Comparison of ENCODE assay signal across 8 mouse cellular contexts in genomic region chr19:37175436-37175805, GRCm38 (mm10). TPM values are rescaled to one million over a fixed set of nuclear protein-coding genes. Genes with fewer than 3 reads are reported as not detected.
DNase-seq lines count a peak whose midpoint lies in the region; ATAC-seq and TF ChIP-seq lines count a peak whose summit lies in the region.

No protein-coding gene starts in this region.

- H3K36me3 ChIP-seq in MEL (ENCODE audit: control insufficient read depth in 1 of 2, insufficient read depth in 2 of 2, low read length in 2 of 2), result peaks cover 0 to 2% of the 10 kb centered on the region in 2 experiments; a peak in 1 of 4 replicates
- H3K36me3 ChIP-seq in limb, embryonic 12.5 days, result no peaks in the 10 kb centered on the region

- no peaks in the 10 kb centered on the region for H3K27me3 ChIP-seq in MEL (ENCODE audit: control insufficient read depth in 1 of 2, insufficient read depth in 2 of 2, low read length in 2 of 2)
- H3K27me3 ChIP-seq in limb, embryonic 12.5 days, result peaks cover 43% of the 10 kb centered on the region

- no peaks in the 10 kb centered on the region for H3K9me3 ChIP-seq in MEL (replicated peaks; ENCODE audit: insufficient read depth, low read length)
- H3K9me3 ChIP-seq in limb, embryonic 12.5 days, result no peaks in the 10 kb centered on the region

- peak overlapping the region; percentile 53 for H3K9ac ChIP-seq in MEL (ENCODE audit: control insufficient read depth, low read depth, low read length, poor library complexity, severe bottlenecking)
- H3K9ac ChIP-seq in limb, embryonic 12.5 days (replicated peaks), result peak overlapping the region; percentile 67; the same call in 1 of the 2 replicates

- TF ChIP-seq CTCF in MEL (IDR thresholded peaks at IDR 0.05 in 2 of 3, conservative IDR thresholded peaks at IDR 0.05 in 1 of 3; ENCODE audit: control insufficient read depth in 1 of 3, insufficient read depth in 1 of 3, low read depth in 2 of 3, low read length in 3 of 3, poor library complexity in 1 of 3, severe bottlenecking in 1 of 3), result no peak
- TF ChIP-seq CTCF in embryonic fibroblast, embryonic 13.5 days (IDR thresholded peaks at IDR 0.05; ENCODE audit: borderline replicate concordance, insufficient read depth, low read length), result no peak
- no peak for TF ChIP-seq CTCF in olfactory bulb, adult 2 months (IDR thresholded peaks at IDR 0.05; ENCODE audit: insufficient read depth, low read depth, low read length)

- 4% methylated on average over 12 of the region's 12 CpGs for whole genome bisulfite sequencing in limb, embryonic 12.5 days
- under 1% methylated on average over 12 of the region's 12 CpGs for WGBS in olfactory bulb, adult 2 months

- peak overlapping the region; percentile 17 for H3K27ac ChIP-seq in MEL (ENCODE audit: control insufficient read depth, low read depth, low read length)
- H3K27ac ChIP-seq in embryonic fibroblast, embryonic 13.5 days (ENCODE audit: insufficient read depth, low read length), result peak overlapping the region; percentile 66
- no peak overlapping the region for H3K27ac ChIP-seq in limb, embryonic 12.5 days
- H3K27ac ChIP-seq in olfactory bulb, adult 2 months (ENCODE audit: insufficient read depth, low read depth, low read length), result peak overlapping the region; percentile 98

- H3K4me3 ChIP-seq in MEL (ENCODE audit: control insufficient read depth in 1 of 2, insufficient read depth in 1 of 2, low read depth in 2 of 2, low read length in 2 of 2), result peak overlapping the region; percentile 80 to 91
- peak overlapping the region; percentile 75 for H3K4me3 ChIP-seq in embryonic fibroblast, embryonic 13.5 days (ENCODE audit: insufficient read depth, low read length)
- peak overlapping the region; percentile 65 for H3K4me3 ChIP-seq in limb, embryonic 12.5 days (replicated peaks)
- H3K4me3 ChIP-seq in olfactory bulb, adult 2 months (ENCODE audit: insufficient read depth, low read depth, low read length), result peak overlapping the region; percentile 95

- ATAC-seq in limb, embryonic 12.5 days (ENCODE audit: insufficient number of reproducible peaks, insufficient read depth, low FRiP score, low TSS enrichment, low read depth), result no peak

- H3K79me2 ChIP-seq in MEL (ENCODE audit: control insufficient read depth, insufficient read depth, low read length, poor library complexity), result no peaks in the 10 kb centered on the region; the same call in 1 of the 2 replicates

- no peak for TF ChIP-seq POLR2A in MEL (IDR thresholded peaks at IDR 0.05; ENCODE audit: control insufficient read depth in 1 of 2, insufficient read depth in 1 of 2, low read depth in 1 of 2, low read length in 2 of 2, poor library complexity in 1 of 2)
- no peak for TF ChIP-seq POLR2A in embryonic fibroblast, embryonic 13.5 days (IDR thresholded peaks at IDR 0.05; ENCODE audit: low read depth, low read length)
- TF ChIP-seq POLR2A in olfactory bulb, adult 2 months (IDR thresholded peaks at IDR 0.05; ENCODE audit: insufficient read depth, low read depth, low read length), result no peak

- peak; percentile 42 to 54 for DNase-seq in kidney, postnatal 4 days
- no peak for DNase-seq in kidney, adult 18-20 months
- DNase-seq in MEL (ENCODE audit: low read depth, low spot score), result no peak
- DNase-seq in spleen, postnatal 14 days (ENCODE audit: low spot score in 2 of 2), result no peak
- DNase-seq in embryo, embryonic 10.5 days (ENCODE audit: low spot score), result no peak

- TF ChIP-seq EP300 in MEL (IDR thresholded peaks at IDR 0.05; ENCODE audit: low read depth in 1 of 2, low read length in 2 of 2), result no peak; a peak in 1 of 4 replicates

- peaks cover 5 to 6% of the 10 kb centered on the region in 2 experiments; a peak in 2 of 4 replicates for H3K4me1 ChIP-seq in MEL (ENCODE audit: control insufficient read depth in 1 of 2, insufficient read depth in 2 of 2, low read length in 2 of 2)
- peaks cover 6% of the 10 kb centered on the region for H3K4me1 ChIP-seq in embryonic fibroblast, embryonic 13.5 days (ENCODE audit: control insufficient read depth, insufficient read depth, low read length)
- peaks cover 12% of the 10 kb centered on the region for H3K4me1 ChIP-seq in limb, embryonic 12.5 days (replicated peaks)
- no peaks in the 10 kb centered on the region; the same call in 1 of the 2 replicates for H3K4me1 ChIP-seq in olfactory bulb, adult 2 months (ENCODE audit: control insufficient read depth, insufficient read depth, low read length)

- no peak for TF ChIP-seq RAD21 in MEL (IDR thresholded peaks at IDR 0.05; ENCODE audit: low read depth, low read length)

- H3K4me2 ChIP-seq in limb, embryonic 12.5 days, result peak overlapping the region; percentile 99

TF ChIP-seq in MEL, 35 proteins besides CTCF, POLR2A, EP300 and RAD21:
- TF ChIP-seq SIN3A (IDR thresholded peaks at IDR 0.05; ENCODE audit: low read length) (peak; percentile 49), KAT2A (conservative IDR thresholded peaks at IDR 0.05; ENCODE audit: low read depth, low read length) (no peak)
TF ChIP-seq in MEL: peak in this region for 1.

RNA-seq across cellular contexts. Expression of gene March5, which starts 31.9 kb away (rescaled TPM):
- total RNA-seq in MEL (2012; rRNA removed), result 65.6 and 68.5 TPM in 2 replicates
- 10 to 100 TPM in 1 of 2 experiments, not detected in 1; 83.5 TPM for polyA plus RNA-seq in MEL (2012; ENCODE audit: insufficient read depth in 1 of 2, insufficient read length in 2 of 2, low read depth in 1 of 2, low replicate concordance in 2 of 2, missing spikeins in 1 of 2)
- polyA plus RNA-seq in embryonic fibroblast, embryonic 13.5 days (2011; ENCODE audit: insufficient read length, low read depth, missing spikeins), result 165 and 189 TPM in 2 replicates
- polyA plus RNA-seq in limb, embryonic 12.5 days (2016; fragmentation: Nextera tagmentation; extraction: Ambion mirVana), result 150 and 155 TPM in 2 replicates
- not detected in 2 replicates for polyA plus RNA-seq in olfactory bulb, adult 2 months (2012; ENCODE audit: insufficient read depth, insufficient read length, low replicate concordance, missing spikeins)

RNA-seq across cellular contexts. Expression of gene Cpeb3, which starts 33.0 kb away (rescaled TPM):
- 0.29 and 0.35 TPM in 2 replicates for total RNA-seq in MEL (2012; rRNA removed)
- under 1 TPM in 1 of 2 experiments, not detected in 1; 0.93 TPM for polyA plus RNA-seq in MEL (2012; ENCODE audit: insufficient read depth in 1 of 2, insufficient read length in 2 of 2, low read depth in 1 of 2, low replicate concordance in 2 of 2, missing spikeins in 1 of 2)
- 2.2 and 2.3 TPM in 2 replicates for polyA plus RNA-seq in embryonic fibroblast, embryonic 13.5 days (2011; ENCODE audit: insufficient read length, low read depth, missing spikeins)
- polyA plus RNA-seq in limb, embryonic 12.5 days (2016; fragmentation: Nextera tagmentation; extraction: Ambion mirVana), result 1.2 and 1.9 TPM in 2 replicates
- not detected in 2 replicates for polyA plus RNA-seq in olfactory bulb, adult 2 months (2012; ENCODE audit: insufficient read depth, insufficient read length, low replicate concordance, missing spikeins)

Comparison
In these comparisons a context has a peak if more than half of its experiments do, and no peak if none do; other contexts are left out.
1. DNase-seq: peak in kidney, postnatal 4 days (2 of 2); none in kidney, adult 18-20 months (single experiment), MEL (single experiment), spleen, postnatal 14 days (0 of 2) and embryo, embryonic 10.5 days (single experiment).
2. Peak in every context shown above with its lines, with median percentiles within 50 percentile points of each other: H3K4me3 ChIP-seq.